Mouse (Mus musculus) liver, embryonic 14.5 days (tissue): ENCODE results near the gene Nup107. TPM values are rescaled to one million over a fixed set of nuclear protein-coding genes. Genes with fewer than 3 reads are reported as not detected.
"Not testable (repeated sequence)": the region's sequence is repeated elsewhere in the genome, so short reads cannot be mapped to it uniquely, and the experiment has no call there.

ENCODE experiments used
- ATAC-seq: fragments of 200-750 bp; cut with Nextera tagmentation; 2 replicates; pipeline ENCODE4 v1.8.0; 2017; ENCODE audit warnings: moderate number of reproducible peaks, mild to moderate bottlenecking, moderate library complexity; ENCODE audit not compliant: insufficient read depth
- DNase-seq, 3 experiments: peaks; one replicate each; pipeline ENCODE4 v3.0.0-alpha.2; 2012 to 2013; ENCODE audit warnings: low read depth in 3 of 3, low spot score in 3 of 3
- H3K27ac ChIP-seq: fragments of 300-500 bp; sonication (generic); 2 replicates; pipeline ENCODE4 v1.5.1; 2014; ENCODE audit warnings: moderate library complexity, mild to moderate bottlenecking, control low read depth, inconsistent platforms
- H3K27me3 ChIP-seq: fragments of 300-500 bp; sonication (generic); 2 replicates; pipeline ENCODE4 v1.6.1; 2014; ENCODE audit warnings: mild to moderate bottlenecking, low read length, moderate library complexity; ENCODE audit not compliant: control insufficient read depth, insufficient read depth
- H3K36me3 ChIP-seq: fragments of 300-500 bp; sonication (generic); replicated peaks from 2 replicates; pipeline ENCODE4 v1.6.1; 2014; ENCODE audit warnings: low read depth; ENCODE audit not compliant: control insufficient read depth, insufficient read depth
- H3K4me1 ChIP-seq, 2 experiments: fragments of 200-500 bp in 1 of 2; fragments of 300-500 bp in 1 of 2; sonication (generic) in 1 of 2; replicated peaks; 2 replicates each; pipeline ENCODE4 v1.6.1; 2012 to 2014; ENCODE audit warnings: antibody characterized with exemption in 1 of 2, inconsistent platforms in 1 of 2, low read length in 1 of 2; ENCODE audit not compliant: control insufficient read depth in 2 of 2, insufficient read depth in 2 of 2
- H3K4me2 ChIP-seq: fragments of 300-500 bp; sonication (generic); 2 replicates; pipeline ENCODE4 v1.6.1; 2014; ENCODE audit warnings: low read depth, mild to moderate bottlenecking, control low read depth, moderate library complexity
- H3K4me3 ChIP-seq, 2 experiments: fragments of 200-500 bp in 1 of 2; fragments of 300-500 bp in 1 of 2; sonication (generic) in 1 of 2; 2 replicates each; pipeline ENCODE4 v1.5.1; 2012 to 2014; ENCODE audit warnings: low read depth in 2 of 2, low read length in 2 of 2, mild to moderate bottlenecking in 2 of 2, control low read depth in 1 of 2, inconsistent platforms in 1 of 2, moderate library complexity in 1 of 2; ENCODE audit not compliant: insufficient read depth in 1 of 2
- H3K9ac ChIP-seq: fragments of 300-500 bp; sonication (generic); replicated peaks from 2 replicates; pipeline ENCODE4 v1.6.1; 2014; ENCODE audit warnings: mild to moderate bottlenecking, control low read depth, moderate library complexity
- H3K9me3 ChIP-seq: fragments of 300-500 bp; sonication (generic); 2 replicates; pipeline ENCODE4 v1.6.1; 2016; ENCODE audit warnings: low read length, mixed read lengths; ENCODE audit not compliant: control insufficient read depth
- CTCF ChIP-seq: IDR thresholded peaks from 2 replicates; pipeline ENCODE4 v1.5.1; 2016; ENCODE audit warnings: antibody characterized with exemption, low read depth, control low read depth
- EP300 ChIP-seq: IDR thresholded peaks from 2 replicates; pipeline ENCODE4 v1.6.1; 2016; ENCODE audit warnings: antibody characterized with exemption, low read depth
- WGBS: fragments of 180-500 bp; shearing (Covaris S2); extraction: QIAGEN DNeasy Blood & Tissue Kit; methylation state at CpG from one replicate; pipeline ENCODE4 v1.1.7; 2014; ENCODE audit not compliant: insufficient replicate concordance; 5-methylcytosine and 5-hydroxymethylcytosine counted together
- polyA plus RNA-seq, 2 experiments: library from polyadenylated mRNA; depleted of rRNA in 1 of 2; stranded (reverse) in 1 of 2; unstranded in 1 of 2; fragments of >200 nt; fragmentation: Nextera tagmentation in 1 of 2; extraction: Ambion mirVana in 1 of 2; gene quantifications; 2 replicates each; pipeline versions ENCODE4 v1.2.1 to v1.2.3; 2012 to 2014

Gene Nup107
- polyA plus RNA-seq, 2 experiments, result 28.8 to 45.0 TPM

DNA sequence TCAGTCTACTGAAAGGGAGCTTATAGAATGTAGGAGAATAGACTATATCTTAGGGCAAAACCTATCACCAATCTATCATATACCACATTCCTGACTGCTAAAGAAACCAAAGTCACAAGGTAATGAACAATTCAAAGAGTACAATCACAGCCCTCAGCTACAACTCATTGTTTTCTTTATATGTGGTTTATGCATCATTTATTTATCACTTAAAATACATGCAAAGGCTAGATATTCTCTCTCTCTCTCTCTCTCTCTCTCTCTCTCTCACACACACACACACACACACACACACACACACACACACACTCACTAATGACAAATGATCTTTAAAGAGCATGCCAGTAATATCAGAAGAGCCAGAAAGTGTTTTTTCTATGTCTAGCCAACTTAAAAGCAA lies 86.7 kb downstream of the Nup107 start:
- ATAC-seq (no peak), DNase-seq (no peak)
- Histone ChIP-seq H3K27me3 (no peaks in the 10 kb centered on the region), H3K9me3 (no peaks in the 10 kb centered on the region), H3K27ac (no peak overlapping the region), H3K9ac (no peak overlapping the region), H3K4me2 (no peak overlapping the region), H3K4me3 (no peak overlapping the region), H3K36me3 (peaks cover 51% of the 10 kb centered on the region), H3K4me1 (peaks cover 0 to 3% of the 10 kb centered on the region in 2 experiments; a peak in 3 of 4 replicates)
- TF ChIP-seq CTCF (no peak), EP300 (no peak)

DNA sequence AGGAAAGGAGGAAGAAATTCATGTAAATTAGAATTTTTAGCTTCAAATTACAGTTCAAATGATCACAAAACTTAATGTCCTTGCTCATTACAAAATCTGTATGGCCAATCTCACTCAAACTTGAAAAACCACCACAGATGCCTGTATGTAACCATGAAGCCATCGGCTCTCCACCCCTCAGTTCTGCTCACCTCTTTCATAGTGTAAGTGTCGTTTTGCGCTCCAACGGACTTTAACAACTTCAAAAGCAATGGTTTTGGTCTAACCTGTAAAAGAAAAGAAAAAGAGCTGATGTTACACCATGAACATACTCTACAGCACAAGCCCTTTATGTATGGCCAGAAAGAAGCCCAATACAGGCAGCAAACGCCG lies 87.6 kb downstream of the Nup107 start:
- no peaks in the 10 kb centered on the region for H3K27me3 ChIP-seq
- TF ChIP-seq EP300, result no peak
- no peak for TF ChIP-seq CTCF
- H3K36me3 ChIP-seq, result peaks cover 60% of the 10 kb centered on the region

DNA sequence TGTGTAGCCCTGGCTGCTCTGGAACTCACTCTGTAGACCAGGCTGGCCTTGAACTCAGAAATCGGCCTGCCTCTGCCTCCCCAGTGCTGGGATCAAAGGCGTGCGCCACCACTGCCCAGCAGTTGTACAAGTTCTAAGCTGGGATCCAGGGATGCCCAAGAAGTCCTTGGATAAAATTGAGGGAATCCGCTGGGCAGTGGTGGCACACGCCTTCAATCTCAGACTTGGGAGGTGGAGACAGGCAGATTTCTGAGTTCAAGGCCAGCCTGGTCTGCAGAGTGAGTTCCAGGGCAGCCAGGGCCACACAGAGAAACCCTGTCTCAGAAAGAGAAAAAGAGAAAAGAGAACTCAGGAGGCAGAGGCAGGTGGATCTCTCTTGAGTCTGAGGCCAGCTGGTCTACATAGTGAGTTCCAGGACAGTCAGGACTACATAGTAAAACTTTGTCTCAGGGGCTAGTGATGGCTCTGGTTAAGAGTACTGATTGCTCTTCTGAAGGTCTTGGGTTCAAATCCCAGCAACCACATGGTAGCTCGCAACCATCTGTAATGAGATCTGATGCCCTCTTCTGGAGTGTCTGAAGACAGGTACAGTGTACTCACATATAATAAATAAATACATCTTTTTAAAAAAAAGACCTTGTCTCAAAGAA lies 88.1 kb downstream of the Nup107 start:
- not testable (repeated sequence) for H3K9me3 ChIP-seq, DNase-seq, H3K27ac ChIP-seq, H3K27me3 ChIP-seq, ATAC-seq, H3K4me2 ChIP-seq, H3K4me1 ChIP-seq, H3K4me3 ChIP-seq, H3K9ac ChIP-seq
- WGBS, result 90% methylated on average over 6 of the region's 6 CpGs
- peaks cover 65% of the 10 kb centered on the region for H3K36me3 ChIP-seq

More for the DNA sequence above, 87.6 kb downstream of the Nup107 start:
- Histone ChIP-seq H3K4me3 (no peak overlapping the region), H3K9me3 (no peaks in the 10 kb centered on the region), H3K4me2 (no peak overlapping the region), H3K9ac (no peak overlapping the region), H3K4me1 (peaks cover 0 to 3% of the 10 kb centered on the region in 2 experiments; a peak in 3 of 4 replicates), H3K27ac (no peak overlapping the region)
- no peak for ATAC-seq
- 84% methylated on average over 6 of the region's 6 CpGs for WGBS
- DNase-seq, result no peak

DNA sequence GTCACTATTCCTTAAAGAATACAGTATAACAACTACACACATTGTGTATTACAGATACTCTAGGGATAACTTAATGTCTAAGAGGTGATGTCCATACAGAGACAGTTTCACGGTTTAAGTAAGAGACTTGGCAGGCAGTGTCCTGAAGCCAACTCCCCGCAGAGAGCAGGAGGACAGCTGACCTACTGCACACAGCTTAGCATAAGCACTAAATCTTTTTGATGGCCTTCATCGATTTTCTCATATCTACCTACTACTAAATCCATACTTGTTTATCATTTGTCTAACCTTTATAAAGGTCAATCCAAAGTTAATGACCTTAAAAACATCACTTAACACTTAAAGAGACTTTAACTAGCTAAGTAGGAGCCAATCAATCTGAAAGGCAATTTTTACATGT lies 89.0 kb downstream of the Nup107 start:
- TF ChIP-seq EP300 (no peak), CTCF (no peak)
- ATAC-seq (no peak), DNase-seq (no peak)
- Histone ChIP-seq H3K9ac (no peak overlapping the region), H3K9me3 (no peaks in the 10 kb centered on the region), H3K4me2 (no peak overlapping the region), H3K27ac (no peak overlapping the region), H3K27me3 (no peaks in the 10 kb centered on the region), H3K36me3 (peaks cover 73% of the 10 kb centered on the region), H3K4me1 (no peaks in the 10 kb centered on the region; a peak in 2 of 4 replicates), H3K4me3 (no peak overlapping the region)
- WGBS, result 85% methylated on average over 3 of the region's 3 CpGs

DNA sequence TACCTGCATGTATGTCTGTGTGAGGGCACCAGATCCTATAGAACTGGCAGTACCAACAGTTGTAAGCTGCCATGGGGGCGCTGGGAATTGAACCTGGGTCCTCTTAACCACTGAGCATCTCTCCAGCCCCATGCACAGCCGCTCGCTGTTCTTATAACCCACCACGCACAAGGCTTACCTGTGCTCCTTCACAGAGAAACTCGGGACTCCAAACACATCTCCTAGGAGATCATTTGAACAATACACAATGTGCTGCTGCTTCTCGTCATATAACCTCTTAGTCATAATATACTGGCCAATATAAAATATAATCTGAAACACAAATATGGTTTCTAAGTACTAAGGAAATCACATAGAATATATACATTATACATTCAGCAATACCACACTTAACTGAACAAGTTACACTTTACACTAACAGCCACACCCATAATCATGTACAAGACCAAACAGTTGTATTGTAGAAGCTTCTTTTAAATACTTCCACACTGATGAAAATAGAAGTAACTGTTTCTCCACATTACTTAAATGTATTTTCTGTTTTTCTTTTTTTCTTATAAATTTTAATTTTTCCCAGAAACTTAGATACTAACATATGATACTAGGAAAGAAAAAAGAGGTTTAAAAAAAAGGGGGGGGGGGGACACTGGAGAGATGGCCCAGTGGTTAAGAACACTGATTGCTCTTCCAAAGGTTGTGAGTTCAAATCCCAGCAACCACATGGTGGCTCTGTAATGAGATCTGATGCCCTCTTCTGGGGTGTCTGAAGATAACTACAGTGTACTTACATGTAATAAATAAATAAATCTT lies 90.3 kb downstream of the Nup107 start:
- Histone ChIP-seq H3K36me3 (peaks cover 83% of the 10 kb centered on the region), H3K9ac (no peak overlapping the region), H3K4me2 (no peak overlapping the region), H3K27ac (no peak overlapping the region), H3K9me3 (peaks cover 3% of the 10 kb centered on the region), H3K4me3 (no peak overlapping the region), H3K4me1 (no peaks in the 10 kb centered on the region; a peak in 2 of 4 replicates), H3K27me3 (no peaks in the 10 kb centered on the region)
- ATAC-seq, result no peak
- WGBS, result 83% methylated on average over 6 of the region's 6 CpGs
- TF ChIP-seq EP300 (no peak), CTCF (no peak)
- no peak for DNase-seq
